Mouse (Mus musculus): Measurements from ENCODE around the gene Rad51b. TPM values are rescaled to one million over a fixed set of nuclear protein-coding genes. Genes with fewer than 3 reads are reported as not detected.

Rad51b gene
- polyA plus RNA-seq, 1 experiment from 2014 or later = 6.6 TPM

DNA sequence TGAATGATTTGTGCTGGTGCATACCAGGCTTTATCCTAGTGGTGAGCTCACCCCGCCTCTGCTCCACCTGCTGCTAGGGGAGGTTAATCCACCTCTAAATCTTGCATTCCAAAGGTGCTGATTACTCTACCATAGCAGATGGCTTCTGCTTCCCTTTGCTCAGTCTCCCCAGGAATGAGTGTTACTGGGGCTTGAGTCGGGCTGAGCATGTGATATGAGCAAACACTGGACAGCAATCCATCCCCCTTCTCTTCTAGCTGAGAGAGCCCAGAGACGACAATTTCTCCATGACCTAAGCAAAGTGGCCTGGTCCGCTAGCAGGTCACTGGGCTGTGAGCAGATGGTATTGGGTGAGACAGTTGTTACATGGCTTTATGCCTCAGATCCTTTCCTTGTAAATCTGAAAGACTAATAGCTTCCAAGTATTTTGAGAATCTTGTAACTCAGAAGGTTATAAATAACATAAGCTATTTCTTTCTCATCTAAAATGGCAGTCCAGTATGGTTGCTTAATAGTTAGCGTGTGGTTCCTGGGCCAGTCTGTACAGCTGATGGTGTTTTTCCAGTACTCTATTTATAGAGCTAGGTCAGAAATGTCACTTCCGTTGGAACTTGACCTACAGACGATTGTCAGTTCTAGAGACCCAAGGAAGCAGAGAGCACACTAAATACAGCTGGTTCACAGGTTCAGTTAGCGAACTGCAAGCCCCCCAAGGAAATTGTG, 462.3 kb downstream of the Rad51b start:
- H3K27ac ChIP-seq = peak overlapping the region; percentile 60
- no peaks in the 10 kb centered on the region for H3K36me3 ChIP-seq
- no peaks in the 10 kb centered on the region for H3K9me3 ChIP-seq
- peaks cover 76% of the 10 kb centered on the region for H3K4me1 ChIP-seq
- no peaks in the 10 kb centered on the region for H3K27me3 ChIP-seq (ENCODE audit: insufficient read depth, poor library complexity, severe bottlenecking)
- H3K4me3 ChIP-seq = no peak overlapping the region
- 54% methylated on average over 8 of the region's 8 CpGs for WGBS
- DNase-seq (ENCODE audit: low spot score) = no peak

DNA sequence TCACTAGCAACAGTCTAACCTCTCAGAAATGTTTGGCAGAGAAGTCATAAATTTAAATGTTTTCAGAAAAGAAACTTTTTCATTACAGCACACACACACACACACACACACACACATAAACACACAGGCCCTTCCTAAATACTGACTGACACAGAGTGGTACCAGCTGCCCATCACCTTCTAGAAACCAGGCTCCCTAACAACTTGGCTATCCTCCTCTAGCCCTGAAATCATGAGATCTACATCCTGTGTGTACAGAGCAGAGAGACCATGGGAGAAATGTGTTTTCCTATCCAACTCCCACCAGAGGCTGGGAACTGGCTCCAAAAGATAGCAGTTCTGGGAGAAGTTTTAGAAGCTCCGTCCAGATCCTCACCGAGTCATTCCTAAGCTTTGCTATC, 464.1 kb downstream of the Rad51b start:
- WGBS = 40% methylated on average over 2 of the region's 2 CpGs
- Histone ChIP-seq H3K27ac (peak overlapping the region; percentile 42; the same call in 1 of the 2 replicates), H3K4me3 (no peak overlapping the region), H3K4me1 (peaks cover 69% of the 10 kb centered on the region), H3K27me3 (ENCODE audit: insufficient read depth, poor library complexity, severe bottlenecking) (no peaks in the 10 kb centered on the region), H3K36me3 (no peaks in the 10 kb centered on the region), H3K9me3 (no peaks in the 10 kb centered on the region)
- DNase-seq (ENCODE audit: low spot score) = no peak

DNA sequence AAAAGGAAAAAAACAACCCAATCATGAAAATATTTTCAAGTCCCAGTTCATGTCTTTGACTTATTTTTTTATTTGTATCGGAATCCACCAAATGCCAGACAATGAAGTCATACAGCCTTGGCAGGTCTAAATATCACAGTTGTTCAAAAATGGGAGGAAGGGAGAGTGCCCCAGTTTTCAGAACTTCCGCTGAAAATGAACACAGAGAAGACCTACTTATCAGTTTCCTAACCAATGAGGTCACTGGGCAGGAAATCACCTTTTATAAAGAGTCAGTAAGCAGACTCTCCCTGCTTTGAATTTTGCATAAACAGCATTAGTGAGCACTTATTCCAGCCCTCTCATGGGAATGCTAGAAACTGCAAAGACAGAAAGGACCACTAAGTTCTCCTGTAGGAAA, 465.0 kb downstream of the Rad51b start:
- H3K27ac ChIP-seq = peak overlapping the region; percentile 82
- H3K27me3 ChIP-seq (ENCODE audit: insufficient read depth, poor library complexity, severe bottlenecking) = no peaks in the 10 kb centered on the region
- H3K9me3 ChIP-seq = no peaks in the 10 kb centered on the region
- no peak for DNase-seq (ENCODE audit: low spot score)
- no peaks in the 10 kb centered on the region for H3K36me3 ChIP-seq
- no peak overlapping the region for H3K4me3 ChIP-seq
- peaks cover 63% of the 10 kb centered on the region for H3K4me1 ChIP-seq
- 58% methylated on average over 2 of the region's 2 CpGs for WGBS

DNA sequence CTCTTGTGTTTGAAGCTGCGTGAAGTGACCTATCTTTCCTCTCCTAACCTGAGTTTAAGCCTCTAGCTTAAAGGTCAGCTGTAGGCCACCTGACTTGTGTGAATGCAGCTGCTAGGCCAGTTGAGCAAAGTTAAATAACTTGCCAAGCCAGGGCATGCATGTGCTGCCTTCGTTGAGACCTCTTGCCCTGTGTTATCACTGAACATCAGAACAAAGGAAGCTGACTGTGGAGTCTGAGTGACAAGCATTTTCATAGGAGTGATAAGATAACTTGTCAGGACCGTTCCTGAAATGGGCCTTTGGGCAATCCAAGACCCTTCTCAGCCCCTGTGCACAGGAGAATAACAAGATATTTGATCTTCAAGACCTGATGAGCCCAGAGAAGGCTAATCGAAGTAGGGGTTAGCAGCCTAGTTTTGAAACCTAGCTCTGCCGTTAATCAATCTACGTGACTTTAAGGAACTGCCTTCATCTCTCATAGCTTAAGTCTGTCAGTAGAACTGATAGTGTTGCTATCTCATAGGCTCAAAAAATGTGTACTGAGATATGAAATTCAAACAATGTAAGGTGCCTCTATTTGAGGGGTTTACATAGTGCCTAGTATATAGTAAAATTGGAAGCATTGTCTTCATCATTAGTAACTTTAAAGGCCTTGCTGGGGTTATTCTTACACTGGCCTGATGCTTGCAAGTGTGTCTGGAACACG, 465.6 kb downstream of the Rad51b start:
- peaks cover 57% of the 10 kb centered on the region for H3K4me1 ChIP-seq
- no peak overlapping the region for H3K4me3 ChIP-seq
- peak overlapping the region; percentile 82 for H3K27ac ChIP-seq
- no peaks in the 10 kb centered on the region for H3K27me3 ChIP-seq (ENCODE audit: insufficient read depth, poor library complexity, severe bottlenecking)
- no peaks in the 10 kb centered on the region for H3K36me3 ChIP-seq
- no peaks in the 10 kb centered on the region for H3K9me3 ChIP-seq
- WGBS = 21% methylated on average over 7 of the region's 7 CpGs
- DNase-seq (ENCODE audit: low spot score) = no peak

DNA sequence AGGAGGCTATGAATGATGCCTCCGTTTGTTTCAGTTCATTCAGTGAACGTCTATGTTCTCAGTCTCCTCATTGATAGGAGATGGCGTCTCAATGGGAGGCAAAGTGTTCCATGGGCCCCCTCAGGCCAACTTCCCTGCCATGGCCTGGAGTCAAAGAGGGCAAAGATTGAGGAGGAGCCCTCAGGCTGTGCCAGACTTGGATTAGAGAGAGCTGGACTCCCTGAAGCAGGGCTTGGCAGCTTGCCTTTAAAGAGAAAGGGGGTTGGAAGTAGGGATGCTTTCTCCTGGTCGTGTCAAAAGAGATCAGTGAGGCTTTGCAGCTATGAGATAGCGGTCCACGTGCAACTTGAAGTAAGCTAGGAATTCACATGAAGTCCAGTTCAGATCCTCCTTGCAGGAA, 469.0 kb downstream of the Rad51b start:
- no peak overlapping the region for H3K4me3 ChIP-seq
- 70% methylated on average over 6 of the region's 6 CpGs for WGBS
- no peak for DNase-seq (ENCODE audit: low spot score)
- H3K27me3 ChIP-seq (ENCODE audit: insufficient read depth, poor library complexity, severe bottlenecking) = no peaks in the 10 kb centered on the region
- no peaks in the 10 kb centered on the region for H3K9me3 ChIP-seq
- H3K36me3 ChIP-seq = no peaks in the 10 kb centered on the region
- H3K27ac ChIP-seq = peak overlapping the region; percentile 53
- peaks cover 42% of the 10 kb centered on the region for H3K4me1 ChIP-seq

DNA sequence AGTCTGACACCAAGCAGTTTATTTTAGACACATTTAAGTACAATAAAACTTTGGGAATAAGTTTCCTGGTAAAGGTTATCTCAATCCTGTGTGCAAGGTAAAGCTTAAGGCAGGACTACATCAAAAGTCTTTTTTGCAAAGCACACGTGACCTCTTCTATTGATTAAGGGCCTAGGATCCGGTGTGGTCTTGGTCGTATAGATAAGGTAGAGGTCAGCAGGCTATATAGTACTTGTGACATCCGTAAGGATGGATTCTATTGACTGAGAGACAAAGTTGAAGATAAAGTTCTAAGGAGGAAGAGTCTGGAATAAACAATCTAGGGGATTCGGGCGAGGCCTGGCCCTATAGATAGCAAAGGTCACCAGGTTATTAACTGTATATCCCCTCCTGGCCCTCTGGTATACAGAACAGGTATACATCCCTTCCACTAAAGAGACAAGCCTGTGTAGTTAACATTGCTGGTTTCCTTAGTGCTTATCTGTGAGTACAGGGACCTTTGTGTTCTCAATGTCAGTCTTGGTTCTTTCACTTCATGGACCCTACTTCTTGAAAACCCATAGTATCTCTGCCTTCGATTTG, 471.8 kb downstream of the Rad51b start:
- no peak for DNase-seq (ENCODE audit: low spot score)
- Histone ChIP-seq H3K27ac (no peak overlapping the region), H3K27me3 (ENCODE audit: insufficient read depth, poor library complexity, severe bottlenecking) (no peaks in the 10 kb centered on the region), H3K4me3 (no peak overlapping the region), H3K4me1 (peaks cover 23% of the 10 kb centered on the region), H3K9me3 (no peaks in the 10 kb centered on the region), H3K36me3 (no peaks in the 10 kb centered on the region; the same call in 1 of the 2 replicates)
- WGBS = 58% methylated on average over 7 of the region's 7 CpGs

DNA sequence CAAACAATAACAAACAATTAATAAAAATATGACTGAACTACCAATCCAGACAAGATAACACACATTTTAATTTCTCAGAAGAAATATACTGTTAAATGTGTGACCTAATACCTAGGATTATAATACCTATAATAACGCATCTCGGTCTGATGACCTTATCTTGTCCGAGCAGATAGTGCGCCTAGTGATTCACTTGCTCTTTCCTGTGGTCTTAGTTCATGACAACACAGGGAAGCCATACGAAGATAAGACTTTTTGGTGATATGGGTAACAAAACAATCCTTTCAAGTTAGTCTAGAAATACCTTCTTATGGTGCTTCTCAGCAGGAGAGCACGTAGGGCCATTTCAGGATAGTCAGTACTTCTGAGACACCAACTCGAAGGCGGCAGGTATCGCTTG, 472.7 kb downstream of the Rad51b start:
- H3K9me3 ChIP-seq = no peaks in the 10 kb centered on the region
- H3K27ac ChIP-seq = no peak overlapping the region
- no peak overlapping the region for H3K4me3 ChIP-seq
- no peaks in the 10 kb centered on the region; the same call in 1 of the 2 replicates for H3K36me3 ChIP-seq
- DNase-seq (ENCODE audit: low spot score) = no peak
- H3K27me3 ChIP-seq (ENCODE audit: insufficient read depth, poor library complexity, severe bottlenecking) = no peaks in the 10 kb centered on the region
- peaks cover 26% of the 10 kb centered on the region for H3K4me1 ChIP-seq
- 68% methylated on average over 9 of the region's 9 CpGs for whole genome bisulfite sequencing

DNA sequence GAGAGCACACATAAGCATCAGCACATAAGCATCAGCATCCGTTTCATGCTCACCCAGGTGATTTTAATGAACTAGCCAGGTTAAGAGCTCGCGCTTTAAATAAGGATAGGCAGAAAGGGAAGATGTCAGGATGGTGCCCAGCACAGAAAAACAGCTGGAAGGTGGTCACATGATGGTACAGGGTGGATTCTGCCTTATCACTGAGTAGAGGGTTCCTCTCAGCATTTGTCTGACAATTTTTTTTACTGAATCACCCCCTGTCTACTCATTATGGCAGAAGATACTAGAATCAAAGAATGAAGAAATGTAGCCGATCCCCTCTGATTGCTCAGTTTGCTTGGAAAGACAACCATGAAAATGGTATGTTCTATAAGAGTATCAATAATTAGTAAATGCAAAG, 474.1 kb downstream of the Rad51b start:
- Histone ChIP-seq H3K4me1 (peaks cover 34% of the 10 kb centered on the region), H3K9me3 (no peaks in the 10 kb centered on the region), H3K36me3 (no peaks in the 10 kb centered on the region; the same call in 1 of the 2 replicates), H3K4me3 (no peak overlapping the region), H3K27me3 (ENCODE audit: insufficient read depth, poor library complexity, severe bottlenecking) (no peaks in the 10 kb centered on the region), H3K27ac (no peak overlapping the region)
- WGBS = 88% methylated on average over 4 of the region's 4 CpGs
- no peak for DNase-seq (ENCODE audit: low spot score)

DNA sequence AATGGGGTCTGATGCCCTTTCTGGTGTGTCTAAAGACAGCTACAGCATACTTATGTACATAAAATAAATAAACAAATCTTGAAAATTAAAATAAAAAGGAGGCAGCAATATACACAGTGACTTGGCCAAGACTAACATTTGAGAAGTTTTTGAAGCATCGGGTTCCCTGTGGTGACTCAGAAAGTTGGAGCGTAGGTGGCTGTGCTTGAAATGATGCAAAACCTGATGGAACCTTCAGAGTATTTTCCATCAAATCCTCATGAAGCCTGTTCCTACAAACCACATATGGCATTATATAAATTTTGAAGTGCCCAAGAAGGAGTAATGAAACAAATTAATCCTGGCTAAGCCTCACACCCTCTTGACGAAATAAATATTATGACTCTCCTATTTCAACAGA, 474.7 kb downstream of the Rad51b start:
- Histone ChIP-seq H3K9me3 (no peaks in the 10 kb centered on the region), H3K27me3 (ENCODE audit: insufficient read depth, poor library complexity, severe bottlenecking) (no peaks in the 10 kb centered on the region), H3K4me3 (no peak overlapping the region), H3K36me3 (no peaks in the 10 kb centered on the region; the same call in 1 of the 2 replicates), H3K4me1 (peaks cover 30% of the 10 kb centered on the region), H3K27ac (no peak overlapping the region)
- WGBS = 94% methylated on average over 3 of the region's 3 CpGs
- no peak for DNase-seq (ENCODE audit: low spot score)

DNA sequence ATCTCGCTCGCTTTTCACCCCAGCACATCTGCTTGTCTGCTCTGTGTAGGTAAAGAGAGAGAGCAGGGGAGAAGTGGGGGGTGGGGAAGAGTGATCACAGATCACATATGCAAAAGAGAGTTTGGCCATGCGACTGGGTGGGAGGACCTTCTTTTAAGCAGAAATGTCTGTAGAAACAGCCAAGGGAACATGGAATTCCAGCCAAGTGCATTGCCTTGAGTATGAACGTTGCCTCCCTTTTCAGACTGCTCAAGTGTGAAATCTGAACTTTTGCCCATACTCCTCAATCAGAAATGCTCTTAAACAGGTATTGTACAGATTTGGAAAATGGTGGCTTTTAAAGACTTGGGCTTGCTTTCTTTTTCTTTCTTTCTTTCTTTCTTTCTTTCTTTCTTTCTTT, 476.2 kb downstream of the Rad51b start:
- Histone ChIP-seq H3K27me3 (ENCODE audit: insufficient read depth, poor library complexity, severe bottlenecking) (no peaks in the 10 kb centered on the region), H3K4me1 (peaks cover 25% of the 10 kb centered on the region), H3K4me3 (no peak overlapping the region), H3K9me3 (no peaks in the 10 kb centered on the region), H3K36me3 (no peaks in the 10 kb centered on the region; the same call in 1 of the 2 replicates), H3K27ac (no peak overlapping the region)
- DNase-seq (ENCODE audit: low spot score) = no peak
- WGBS = 85% methylated on average over 4 of the region's 4 CpGs

DNA sequence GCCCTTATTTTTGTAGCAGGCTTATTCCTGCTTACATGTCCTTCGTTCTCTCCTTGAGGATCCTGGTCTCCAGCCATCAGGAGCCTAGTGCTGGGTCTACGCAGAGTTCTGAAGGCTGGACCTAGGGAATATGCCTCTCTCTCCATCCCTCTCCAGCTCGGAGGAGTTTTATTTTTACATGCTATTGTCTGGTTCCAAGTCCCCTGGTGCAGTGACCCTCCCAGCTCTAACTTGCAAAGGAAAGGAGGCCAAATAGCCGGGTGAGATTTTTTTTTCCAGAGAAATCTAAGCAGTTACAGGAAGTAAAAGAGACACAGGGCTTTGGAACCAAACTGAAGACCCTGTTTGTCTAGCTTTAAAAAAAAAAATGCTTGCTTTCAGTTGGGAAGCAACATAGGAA, 477.5 kb downstream of the Rad51b start:
- 76% methylated on average over 4 of the region's 4 CpGs for WGBS
- Histone ChIP-seq H3K36me3 (no peaks in the 10 kb centered on the region; the same call in 1 of the 2 replicates), H3K27me3 (ENCODE audit: insufficient read depth, poor library complexity, severe bottlenecking) (no peaks in the 10 kb centered on the region), H3K9me3 (no peaks in the 10 kb centered on the region), H3K27ac (no peak overlapping the region), H3K4me3 (no peak overlapping the region), H3K4me1 (peaks cover 25% of the 10 kb centered on the region)
- DNase-seq (ENCODE audit: low spot score) = no peak

DNA sequence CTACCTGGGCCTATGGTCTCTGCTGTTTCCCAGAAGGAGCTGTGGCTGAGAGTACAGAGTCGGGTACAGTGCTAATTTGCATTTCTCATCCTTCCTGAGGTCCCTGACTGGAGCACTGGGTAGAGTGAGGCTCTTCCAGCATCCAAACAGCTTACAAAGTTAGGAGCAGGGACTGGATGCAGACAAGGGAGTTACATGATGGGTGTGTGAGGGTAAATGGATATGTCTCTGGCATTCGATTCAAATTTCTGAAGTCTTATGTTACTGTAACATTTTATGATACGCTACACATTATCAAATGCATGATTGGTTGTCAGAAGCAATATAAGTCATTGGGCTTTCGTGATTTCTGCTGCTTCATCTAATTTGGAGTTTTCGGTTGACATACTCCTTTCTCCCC, 479.7 kb downstream of the Rad51b start:
- Histone ChIP-seq H3K4me3 (no peak overlapping the region), H3K27ac (no peak overlapping the region), H3K36me3 (no peaks in the 10 kb centered on the region; the same call in 1 of the 2 replicates), H3K4me1 (peaks cover 19% of the 10 kb centered on the region), H3K9me3 (no peaks in the 10 kb centered on the region), H3K27me3 (ENCODE audit: insufficient read depth, poor library complexity, severe bottlenecking) (no peaks in the 10 kb centered on the region)
- 80% methylated on average over 5 of the region's 5 CpGs for WGBS
- DNase-seq (ENCODE audit: low spot score) = no peak

DNA sequence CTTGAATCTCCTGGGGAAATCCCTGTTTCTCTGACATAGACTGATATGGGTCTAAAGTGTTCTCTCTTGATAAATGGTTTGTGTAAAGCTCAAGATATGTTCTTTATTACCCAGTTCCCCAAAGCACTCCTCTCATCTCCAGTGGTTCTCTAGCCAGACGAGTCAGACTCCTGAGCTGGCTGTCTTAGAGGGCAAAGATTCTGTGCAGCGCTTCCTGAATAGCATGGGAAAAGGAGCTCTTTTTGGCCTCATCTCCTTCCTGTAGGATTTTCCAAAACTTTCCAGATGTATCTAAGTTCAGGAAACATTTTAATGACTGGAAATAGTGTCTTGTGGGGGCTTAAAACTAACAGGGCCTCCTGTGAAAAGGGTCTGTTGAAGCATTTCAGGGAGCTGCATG, 483.7 kb downstream of the Rad51b start:
- peak overlapping the region; percentile 42; the same call in 1 of the 2 replicates for H3K27ac ChIP-seq
- 52% methylated on average over 2 of the region's 2 CpGs for WGBS

More for the DNA sequence above, 483.7 kb downstream of the Rad51b start:
- no peak for DNase-seq (ENCODE audit: low spot score)
- 0 out of 2 replicates have a peak, but pooled peaks cover 2% of the 10 kb centered on the region for H3K36me3 ChIP-seq
- peaks cover 8% of the 10 kb centered on the region for H3K4me1 ChIP-seq
- peaks cover 4% of the 10 kb centered on the region; the same call in 1 of the 2 replicates for H3K9me3 ChIP-seq
- H3K27me3 ChIP-seq (ENCODE audit: insufficient read depth, poor library complexity, severe bottlenecking) = no peaks in the 10 kb centered on the region
- H3K4me3 ChIP-seq = no peak overlapping the region
